Mouse (Mus musculus): ENCODE measurements around the gene Zfp280d.
"Not testable (repeated sequence)": the region's sequence is repeated elsewhere in the genome, so short reads cannot be mapped to it uniquely, and the experiment has no call there.

Zfp280d gene

GRCm38 (mm10) chr9:72374996-72375395 is 100.3 kb downstream of the Zfp280d start:
- DNase-seq = no peak

DNA sequence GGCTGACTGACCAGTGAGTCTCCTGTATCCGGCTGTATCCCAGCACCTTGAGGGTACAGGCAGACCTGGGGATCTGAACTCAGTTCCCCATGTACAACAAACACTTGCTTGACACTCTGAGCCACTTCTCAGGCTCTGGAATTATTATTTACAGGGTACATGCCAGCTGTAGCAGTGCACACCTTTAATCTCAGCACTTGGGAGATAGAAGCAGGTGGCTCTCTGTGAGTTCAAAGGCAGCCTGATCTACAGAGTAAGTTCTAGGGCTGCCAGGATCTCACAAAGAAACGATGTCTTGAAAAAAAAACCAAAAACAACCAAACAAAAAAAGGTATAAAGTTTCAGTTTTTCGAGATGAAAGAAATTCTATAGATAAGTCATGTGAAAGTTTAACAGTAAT is 101.0 kb downstream of the Zfp280d start:
- DNase-seq = no peak

DNA sequence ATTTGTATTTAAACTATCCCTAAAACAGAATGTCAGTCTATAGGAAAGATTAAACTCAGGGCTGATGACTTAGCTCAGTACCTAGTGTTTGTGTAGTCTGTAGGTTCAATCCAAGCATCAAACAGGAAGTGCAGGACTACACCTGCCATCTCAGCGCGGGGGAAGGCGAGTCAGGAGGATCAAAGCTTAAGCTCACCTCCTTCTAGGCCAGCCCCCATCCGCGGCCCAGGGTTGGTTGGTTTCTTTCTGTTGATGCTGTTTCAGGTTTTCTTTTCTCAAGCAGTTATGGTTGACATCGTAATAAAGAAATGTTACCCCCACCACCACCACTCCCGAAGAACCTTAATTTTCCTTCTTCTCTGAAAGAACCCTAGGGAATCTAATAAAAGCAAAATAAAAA is 111.1 kb downstream of the Zfp280d start:
- DNase-seq = no peak

DNA sequence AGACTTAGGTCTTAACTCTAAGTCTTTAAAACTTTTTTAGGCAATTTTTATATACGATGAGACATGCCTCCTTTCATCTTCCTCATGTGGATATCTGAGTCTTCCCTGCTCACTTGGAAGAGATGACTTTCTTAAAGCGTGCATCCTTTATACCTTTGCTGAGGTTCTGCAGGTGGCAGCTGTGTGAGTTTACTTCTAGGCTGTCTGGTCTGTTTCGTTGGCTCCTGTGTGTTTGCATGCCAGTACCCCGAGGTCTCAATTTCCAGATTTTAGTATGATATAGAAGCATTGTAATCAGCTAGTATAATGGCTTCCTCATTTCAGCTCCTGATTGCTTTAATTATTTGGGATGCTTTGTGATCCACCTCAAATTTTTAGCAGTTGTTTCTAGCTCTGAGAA is 114.3 kb downstream of the Zfp280d start:
- no peak for DNase-seq

- no peak for DNase-seq
Measured at GRCm38 (mm10) chr9:72389431-72390002, 114.9 kb downstream of the Zfp280d start.

DNA sequence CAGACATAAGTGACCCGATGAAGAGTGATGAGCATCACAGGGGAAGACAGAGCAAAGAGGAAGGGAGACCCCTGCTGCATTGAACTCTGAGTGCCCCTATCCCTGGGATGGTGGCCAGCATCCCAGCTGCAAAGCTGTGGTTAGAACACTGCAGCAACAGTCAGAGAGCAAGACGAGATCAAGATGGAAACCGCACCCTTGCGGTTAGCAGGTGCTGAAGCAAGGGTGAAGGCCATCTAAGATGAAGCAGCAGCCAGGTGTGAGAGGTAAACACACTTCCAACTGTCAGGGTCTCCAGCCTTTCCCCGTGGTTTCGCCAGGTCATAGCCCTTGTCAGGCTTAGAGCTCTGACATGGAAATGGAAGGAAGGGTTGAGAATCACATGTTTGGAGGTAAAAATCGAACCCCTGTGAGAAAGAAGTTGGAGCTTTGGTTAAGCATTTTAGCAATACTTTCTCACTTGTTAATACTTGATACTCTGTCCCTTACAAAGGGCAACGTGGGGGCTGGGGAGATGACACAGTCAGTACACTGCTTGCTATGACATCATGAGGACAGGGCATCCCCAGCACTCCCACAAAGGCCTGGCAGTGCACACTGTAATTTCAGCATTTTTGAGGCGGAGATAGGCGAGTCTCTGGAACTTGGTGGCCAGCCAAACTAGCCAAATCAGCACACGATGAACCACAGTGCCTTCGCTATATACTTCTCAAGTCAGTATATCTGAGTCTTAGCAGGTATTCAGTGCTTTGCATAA is 115.8 kb downstream of the Zfp280d start:
- DNase-seq = no peak

DNA sequence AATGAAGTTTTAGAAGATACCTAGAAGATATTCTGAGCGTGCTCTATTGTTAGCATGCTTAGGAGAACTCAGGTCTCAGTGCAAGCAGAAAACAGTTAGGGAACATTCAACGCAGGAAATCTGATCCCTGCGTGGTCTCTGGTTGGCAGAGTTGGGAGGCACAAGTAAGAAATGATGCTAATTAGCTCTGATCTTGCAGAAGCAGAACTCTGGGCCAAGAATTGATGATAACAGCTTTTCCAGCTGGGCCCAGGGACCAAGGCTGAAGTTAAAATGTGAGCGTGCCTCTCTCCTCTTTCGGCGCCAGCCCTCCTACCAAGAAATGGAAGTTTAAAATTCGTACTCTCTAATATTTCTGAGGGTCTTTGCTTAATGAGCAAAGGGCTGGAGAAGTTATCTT is 118.0 kb downstream of the Zfp280d start:
- no peak for DNase-seq

GRCm38 (mm10) chr9:72393238-72393637 is 118.6 kb downstream of the Zfp280d start:
- no peak for DNase-seq

DNA sequence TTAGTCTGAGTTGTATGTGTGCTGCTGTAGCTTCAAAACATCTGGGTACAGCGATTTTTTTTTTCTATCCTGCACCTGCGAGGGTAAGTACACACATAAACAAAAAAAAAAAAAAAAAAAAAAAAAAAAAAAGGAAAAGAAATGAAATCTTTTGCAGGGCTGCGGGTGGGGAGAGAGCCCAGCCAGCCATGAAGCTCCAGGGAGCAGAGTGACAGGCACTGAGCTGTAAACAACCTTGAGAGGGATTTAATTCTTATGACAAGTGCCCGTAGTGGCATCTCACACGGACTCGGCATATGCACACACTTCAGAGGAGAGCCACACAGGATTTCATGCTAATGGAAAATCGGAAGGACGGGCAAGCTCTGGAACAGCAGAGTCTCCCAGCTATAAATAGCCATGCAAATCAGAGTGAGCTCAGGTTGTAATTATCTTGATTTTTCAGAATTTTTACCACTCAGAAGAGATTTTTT is 119.2 kb downstream of the Zfp280d start:
- DNase-seq = no peak

GRCm38 (mm10) chr9:72400121-72400520 is 125.5 kb downstream of the Zfp280d start:
- no peak for DNase-seq

DNA sequence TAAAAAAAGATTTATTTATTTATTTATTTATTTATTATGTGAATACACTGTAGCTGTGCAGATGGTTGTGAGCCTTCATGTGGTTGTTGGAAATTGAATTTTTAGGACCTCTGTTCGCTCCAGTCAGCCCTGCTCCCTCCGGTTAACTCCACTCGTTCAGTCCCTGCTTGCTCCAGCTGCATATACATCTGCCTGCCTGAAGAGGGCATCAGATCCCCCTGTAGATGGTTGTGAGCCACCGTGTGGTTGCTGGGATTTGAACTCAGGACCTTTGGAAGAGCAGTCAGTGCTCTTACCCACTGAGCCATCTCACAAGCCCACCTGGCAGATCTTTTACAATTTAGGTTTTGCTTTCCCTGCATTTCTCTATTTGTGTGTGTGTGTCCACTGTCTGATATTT is 127.1 kb downstream of the Zfp280d start:
- not testable (repeated sequence) for DNase-seq

DNA sequence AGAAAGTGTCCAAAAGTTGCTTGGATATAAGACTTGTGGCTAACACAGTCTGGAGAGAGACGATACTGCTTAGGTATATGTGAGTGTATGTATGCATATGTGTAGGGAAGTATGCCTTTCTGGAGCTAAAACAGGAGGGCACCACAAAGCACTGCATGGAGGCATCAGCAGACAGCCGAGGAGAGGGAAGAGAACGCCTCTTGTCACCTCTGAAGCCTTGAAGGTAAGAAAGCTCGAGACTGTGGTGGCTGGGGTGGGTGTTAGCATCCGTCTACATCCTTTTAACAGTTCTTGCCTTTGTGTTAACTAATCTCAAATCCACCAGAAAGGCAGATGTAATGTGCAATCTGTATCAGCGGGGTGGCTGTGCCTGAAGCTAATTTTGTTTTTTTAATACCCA is 128.8 kb downstream of the Zfp280d start:
- no peak for DNase-seq

- DNase-seq = no peak
Measured at GRCm38 (mm10) chr9:72404446-72404845, 129.8 kb downstream of the Zfp280d start.

DNA sequence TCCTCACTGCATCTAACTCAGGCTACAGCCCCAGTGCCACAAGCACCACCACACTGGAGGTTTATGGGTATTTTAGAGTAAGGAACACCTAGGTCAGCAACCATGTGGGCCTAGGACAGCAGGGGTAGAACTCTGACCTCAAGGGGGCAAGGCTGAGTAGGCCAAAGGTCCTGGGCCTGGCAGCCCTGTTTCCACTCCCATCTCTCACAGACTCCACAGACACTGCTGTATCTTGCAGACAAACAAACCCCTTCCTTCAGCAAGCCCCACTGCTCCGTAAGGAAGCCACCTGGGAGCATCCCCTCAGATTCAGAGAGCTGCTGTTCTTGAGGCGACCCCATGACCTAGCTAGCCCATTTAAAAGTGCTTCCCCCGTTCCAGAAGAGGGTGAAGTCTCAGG is 130.3 kb downstream of the Zfp280d start:
- DNase-seq = no peak

- DNase-seq = no peak
Measured at GRCm38 (mm10) chr9:72405882-72406638, 131.4 kb downstream of the Zfp280d start.

GRCm38 (mm10) chr9:72408131-72408586 is 133.5 kb downstream of the Zfp280d start:
- DNase-seq = peak; percentile 89

- DNase-seq = no peak
Measured at GRCm38 (mm10) chr9:72409381-72410225, 134.9 kb downstream of the Zfp280d start.

- DNase-seq = no peak
Measured at GRCm38 (mm10) chr9:72411746-72412145, 137.1 kb downstream of the Zfp280d start.

All from kidney, postnatal 10 days (tissue).